Mouse (Mus musculus): ENCODE data around the gene Lias. TPM values are rescaled to one million over a fixed set of nuclear protein-coding genes. Genes with fewer than 3 reads are reported as not detected.

The Lias gene
- total RNA-seq, 2 experiments from 2014 or later, result 43.3 to 50.3 TPM

Other genes with a start within 250 kb of the Lias start
- 1 to 10 TPM; 2.0 to 2.2 TPM for gene Wdr19, start 191.8 kb upstream of the Lias start, total RNA-seq (2021)
- 10 to 100 TPM; 15.7 to 17.4 TPM for gene Rfc1, start 55.8 kb upstream of the Lias start, total RNA-seq (2021)
- under 1 TPM in 1 of 2 experiments, not detected in 1; 0.21 TPM for gene Klb, start 43.2 kb upstream of the Lias start, total RNA-seq (2021)
- 100 to 1,000 TPM; 571 to 666 TPM for gene Rpl9, start 53 bp upstream of the Lias start, total RNA-seq (2021)
- 10 to 100 TPM; 12.0 to 14.4 TPM for gene Ugdh, start 44.5 kb downstream of the Lias start, total RNA-seq (2021)
- gene Gm43552, start 101.3 kb downstream of the Lias start, total RNA-seq (2021), result 1 to 10 TPM in 1 of 2 experiments, not detected in 1; 3.1 TPM
- gene Smim14, start 145.7 kb downstream of the Lias start, total RNA-seq (2021), result 10 to 100 TPM; 34.7 to 39.4 TPM
- 10 to 100 TPM; 60.9 to 61.8 TPM for gene Ube2k, start 145.7 kb downstream of the Lias start, total RNA-seq (2021)

Data from gastrocnemius, postnatal 14 days (tissue).